Mouse (Mus musculus): Measurements from ENCODE around the gene Wdr59.
A peak's percentile ranks its signal among the peaks of the same experiment; 100 is the strongest.
"Not testable (repeated sequence)": the region's sequence is repeated elsewhere in the genome, so short reads cannot be mapped to it uniquely, and the experiment has no call there.

Gene Wdr59

GRCm38 (mm10) chr8:111537765-111538158 is 15.9 kb upstream of the Wdr59 start:
- DNase-seq, result no peak

GRCm38 (mm10) chr8:111536978-111537764 is 15.3 kb upstream of the Wdr59 start:
- peak; percentile 54 to 62 for DNase-seq

GRCm38 (mm10) chr8:111536031-111536977 is 14.4 kb upstream of the Wdr59 start, which contains the start of gene Znrf1:
TSS of gene Znrf1 (plus strand) at chr8:111536097.
- peak; percentile 78 to 83 for DNase-seq

GRCm38 (mm10) chr8:111535491-111535890 is 13.6 kb upstream of the Wdr59 start:
- DNase-seq, result no peak

GRCm38 (mm10) chr8:111533503-111533902 is 11.6 kb upstream of the Wdr59 start:
- no peak for DNase-seq

GRCm38 (mm10) chr8:111531621-111532020 is 9.7 kb upstream of the Wdr59 start:
- DNase-seq, result no peak

GRCm38 (mm10) chr8:111531191-111531590 is 9.3 kb upstream of the Wdr59 start:
- DNase-seq, result no peak

- no peak for DNase-seq
These were observed 6.2 kb upstream of the Wdr59 start for GRCm38 (mm10) chr8:111528071-111528470.

- no peak for DNase-seq
These were observed 5.3 kb upstream of the Wdr59 start for GRCm38 (mm10) chr8:111527149-111527548.

- no peak for DNase-seq
These were observed 4.6 kb upstream of the Wdr59 start for GRCm38 (mm10) chr8:111526403-111527024.

- no peak for DNase-seq
These were observed 4.4 kb downstream of the Wdr59 start for GRCm38 (mm10) chr8:111517466-111517865.

GRCm38 (mm10) chr8:111516451-111517035 is 5.3 kb downstream of the Wdr59 start:
- no peak for DNase-seq

- DNase-seq, result peak; percentile 56 to 65
These were observed 8.4 kb downstream of the Wdr59 start for GRCm38 (mm10) chr8:111513446-111513845.

GRCm38 (mm10) chr8:111512941-111513340 is 9.0 kb downstream of the Wdr59 start:
- no peak for DNase-seq

- no peak for DNase-seq
These were observed 11.5 kb downstream of the Wdr59 start for GRCm38 (mm10) chr8:111510401-111510800.

- DNase-seq, result no peak
These were observed 12.6 kb downstream of the Wdr59 start for GRCm38 (mm10) chr8:111509278-111509677.

- no peak for DNase-seq
These were observed 13.3 kb downstream of the Wdr59 start for GRCm38 (mm10) chr8:111508566-111508965.

GRCm38 (mm10) chr8:111501724-111502464 is 20.0 kb downstream of the Wdr59 start:
- no peak for DNase-seq

GRCm38 (mm10) chr8:111498249-111498648 is 23.6 kb downstream of the Wdr59 start:
- not testable (repeated sequence) for DNase-seq

GRCm38 (mm10) chr8:111496326-111496725 is 25.6 kb downstream of the Wdr59 start:
- no peak for DNase-seq

GRCm38 (mm10) chr8:111493176-111493575 is 28.7 kb downstream of the Wdr59 start:
- no peak for DNase-seq

- DNase-seq, result no peak
These were observed 29.4 kb downstream of the Wdr59 start for GRCm38 (mm10) chr8:111492508-111492907.
